Mouse (Mus musculus): Measurements from ENCODE around the gene Hnrnpll. TPM values are rescaled to one million over a fixed set of nuclear protein-coding genes. Genes with fewer than 3 reads are reported as not detected.

The Hnrnpll gene
- total RNA-seq, 2 experiments from 2014 or later = 45.7 to 51.8 TPM

- peak; percentile 27 to 30 for DNase-seq
Observed at GRCm38 (mm10) chr17:80002385-80002852, 59.7 kb downstream of the Hnrnpll start.

- DNase-seq = no peak
Observed at GRCm38 (mm10) chr17:79999631-80000030, 62.5 kb downstream of the Hnrnpll start.

GRCm38 (mm10) chr17:79998986-79999385, 63.1 kb downstream of the Hnrnpll start:
- DNase-seq = peak; percentile 50 to 70

GRCm38 (mm10) chr17:79995091-79995691, 66.9 kb downstream of the Hnrnpll start:
- peak; percentile 65 to 68 for DNase-seq

GRCm38 (mm10) chr17:79992114-79992513, 70.0 kb downstream of the Hnrnpll start:
- no peak for DNase-seq

- DNase-seq = peak in 1 of 2 experiments; percentile 36
Observed at GRCm38 (mm10) chr17:79991166-79991958, 70.8 kb downstream of the Hnrnpll start.

GRCm38 (mm10) chr17:79990161-79990560, 72.0 kb downstream of the Hnrnpll start:
- no peak for DNase-seq

GRCm38 (mm10) chr17:79984450-79984849, 77.7 kb downstream of the Hnrnpll start:
- DNase-seq = no peak

GRCm38 (mm10) chr17:79982955-79983529, 79.1 kb downstream of the Hnrnpll start:
- DNase-seq = no peak

- DNase-seq = no peak
Observed at GRCm38 (mm10) chr17:79982548-79982947, 79.6 kb downstream of the Hnrnpll start.

- no peak for DNase-seq
Observed at GRCm38 (mm10) chr17:79981758-79982481, 80.2 kb downstream of the Hnrnpll start.

GRCm38 (mm10) chr17:79981348-79981747, 80.8 kb downstream of the Hnrnpll start:
- DNase-seq = no peak

- DNase-seq = peak in 1 of 2 experiments; percentile 41
Observed at GRCm38 (mm10) chr17:79980421-79981120, 81.6 kb downstream of the Hnrnpll start.

Other genes starting within 250 kb of the Hnrnpll start
- gene Atl2, start 166.2 kb downstream of the Hnrnpll start, total RNA-seq (2021) = 100 to 1,000 TPM in 1 of 2 experiments, 10 to 100 TPM in 1; 52.9 to 113 TPM
- 10 to 100 TPM; 13.9 to 19.8 TPM for gene Galm, start 65.1 kb upstream of the Hnrnpll start, total RNA-seq (2021)
- 100 to 1,000 TPM; 101 to 144 TPM for gene Srsf7, start 145.0 kb upstream of the Hnrnpll start, total RNA-seq (2021)
- gene Ttc39d, start 145.1 kb upstream of the Hnrnpll start, total RNA-seq (2021) = not detected
- 1 to 10 TPM; 7.5 to 7.8 TPM for gene Gemin6, start 162.1 kb upstream of the Hnrnpll start, total RNA-seq (2021)
- 10 to 100 TPM; 13.7 to 17.6 TPM for gene Morn2, start 227.9 kb upstream of the Hnrnpll start, total RNA-seq (2021)
- 10 to 100 TPM; 11.9 to 12.7 TPM for gene Dhx57, start 228.1 kb upstream of the Hnrnpll start, total RNA-seq (2021)
- gene Arhgef33, start 245.1 kb upstream of the Hnrnpll start, total RNA-seq (2021) = under 1 TPM in 1 of 2 experiments, not detected in 1; 0.63 TPM

All from adrenal gland, postnatal 36 days (tissue).